Mouse (Mus musculus) neural tube, embryonic 11.5 days (tissue): ENCODE results near the gene Bmp6. TPM values are rescaled to one million over a fixed set of nuclear protein-coding genes. Genes with fewer than 3 reads are reported as not detected.

Experiments used
- ATAC-seq: fragments of 200-750 bp; cut with Nextera tagmentation; 2 replicates; pipeline ENCODE4 v1.8.0; 2017; ENCODE audit warnings: moderate number of reproducible peaks, mild to moderate bottlenecking, moderate TSS enrichment, moderate library complexity; ENCODE audit not compliant: insufficient read depth, low FRiP score, low TSS enrichment
- DNase-seq: peaks from one replicate; pipeline ENCODE4 v3.0.0-alpha.2; 2015; ENCODE audit warnings: low spot score
- H3K27ac ChIP-seq: fragments of 300-500 bp; sonication (generic); 2 replicates; pipeline ENCODE4 v1.5.1; 2014; ENCODE audit warnings: low read depth, mild to moderate bottlenecking, low read length
- H3K27me3 ChIP-seq: fragments of 300-500 bp; sonication (generic); 2 replicates; pipeline ENCODE4 v1.6.1; 2014; ENCODE audit warnings: mild to moderate bottlenecking, low read length, mixed read lengths; ENCODE audit not compliant: control insufficient read depth, insufficient read depth
- H3K36me3 ChIP-seq: fragments of 300-500 bp; sonication (generic); 2 replicates; pipeline ENCODE4 v1.6.1; 2014; ENCODE audit warnings: mild to moderate bottlenecking, low read length, moderate library complexity, mixed read lengths; ENCODE audit not compliant: control insufficient read depth, insufficient read depth
- H3K4me1 ChIP-seq: fragments of 300-500 bp; sonication (generic); 2 replicates; pipeline ENCODE4 v1.6.1; 2014; ENCODE audit warnings: low read length, mixed read lengths; ENCODE audit not compliant: control insufficient read depth, insufficient read depth
- H3K4me2 ChIP-seq: fragments of 300-500 bp; sonication (generic); 2 replicates; pipeline ENCODE4 v1.6.1; 2014; ENCODE audit warnings: low read depth, mild to moderate bottlenecking, moderate library complexity
- H3K4me3 ChIP-seq: fragments of 300-500 bp; sonication (generic); 2 replicates; pipeline ENCODE4 v1.5.1; 2014; ENCODE audit warnings: low read depth, low read length
- H3K9ac ChIP-seq: fragments of 300-500 bp; sonication (generic); 2 replicates; pipeline ENCODE4 v1.6.1; 2014; ENCODE audit warnings: mild to moderate bottlenecking, low read length
- H3K9me3 ChIP-seq: fragments of 300-500 bp; sonication (generic); 2 replicates; pipeline ENCODE4 v1.6.1; 2016; ENCODE audit warnings: low read length; ENCODE audit not compliant: control insufficient read depth
- WGBS: fragments of 180-500 bp; shearing (Covaris S2); extraction: QIAGEN DNeasy Blood & Tissue Kit; methylation state at CpG from one replicate; pipeline ENCODE4 v1.1.7; 2014; 5-methylcytosine and 5-hydroxymethylcytosine counted together
- polyA plus RNA-seq: library from polyadenylated mRNA; unstranded; fragments of >200 nt; fragmentation: Nextera tagmentation; extraction: Ambion mirVana; gene quantifications from 2 replicates; pipeline ENCODE4 v1.2.1, GENCODE M21; 2014

The Bmp6 gene
- polyA plus RNA-seq, 1 experiment from 2014 or later: 2.2 TPM

DNA sequence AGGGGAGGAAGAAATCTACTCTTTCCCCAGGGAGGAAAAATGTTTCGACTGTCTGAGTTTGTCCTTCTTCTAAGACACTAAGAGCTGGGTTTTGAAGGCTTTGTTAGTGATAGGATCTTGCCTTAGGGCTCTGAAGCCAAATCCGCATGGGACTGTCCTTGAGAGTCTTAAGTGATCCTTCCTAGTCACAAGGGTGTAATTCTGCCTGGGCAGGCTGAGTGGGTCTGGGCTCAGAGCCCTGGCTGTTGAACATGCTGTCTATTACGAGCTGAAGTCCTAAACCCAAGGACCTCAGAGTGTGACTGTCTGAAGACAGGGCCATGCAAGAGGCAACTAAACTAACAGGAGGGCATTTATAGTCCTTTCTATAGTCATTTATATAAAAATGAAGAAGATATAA is 200.6 kb downstream of the Bmp6 start:
- ATAC-seq: no peak
- WGBS: 75% methylated on average over 3 of the region's 3 CpGs

GRCm38 (mm10) chr13:38546754-38547153 is 201.8 kb downstream of the Bmp6 start:
- Histone ChIP-seq H3K4me2 (no peak overlapping the region), H3K4me3 (no peak overlapping the region), H3K27me3 (no peaks in the 10 kb centered on the region), H3K4me1 (no peaks in the 10 kb centered on the region), H3K27ac (no peak overlapping the region), H3K9me3 (no peaks in the 10 kb centered on the region), H3K9ac (no peak overlapping the region), H3K36me3 (no peaks in the 10 kb centered on the region)
- DNase-seq: no peak
- 83% methylated on average over 4 of the region's 4 CpGs for WGBS
- no peak for ATAC-seq

More for the DNA sequence above, 200.6 kb downstream of the Bmp6 start:
- no peak for DNase-seq
- no peak overlapping the region for H3K4me2 ChIP-seq
- H3K36me3 ChIP-seq: no peaks in the 10 kb centered on the region
- no peak overlapping the region for H3K27ac ChIP-seq
- H3K4me1 ChIP-seq: no peaks in the 10 kb centered on the region
- H3K27me3 ChIP-seq: no peaks in the 10 kb centered on the region
- H3K9ac ChIP-seq: no peak overlapping the region
- no peaks in the 10 kb centered on the region for H3K9me3 ChIP-seq
- H3K4me3 ChIP-seq: no peak overlapping the region

GRCm38 (mm10) chr13:38547717-38548116 is 202.8 kb downstream of the Bmp6 start:
- ATAC-seq (no peak), DNase-seq (no peak)
- H3K4me1 ChIP-seq: no peaks in the 10 kb centered on the region
- H3K9me3 ChIP-seq: no peaks in the 10 kb centered on the region
- no peak overlapping the region for H3K4me2 ChIP-seq
- H3K4me3 ChIP-seq: no peak overlapping the region
- no peak overlapping the region for H3K9ac ChIP-seq
- no peak overlapping the region for H3K27ac ChIP-seq
- 88% methylated on average over 5 of the region's 5 CpGs for WGBS
- no peaks in the 10 kb centered on the region for H3K27me3 ChIP-seq
- no peaks in the 10 kb centered on the region for H3K36me3 ChIP-seq

GRCm38 (mm10) chr13:38548681-38549080 is 203.8 kb downstream of the Bmp6 start:
- no peak for ATAC-seq
- WGBS: 73% methylated on average over 5 of the region's 5 CpGs

More at GRCm38 (mm10) chr13:38548681-38549080, 203.8 kb downstream of the Bmp6 start:
- no peak overlapping the region for H3K4me2 ChIP-seq
- no peak overlapping the region for H3K9ac ChIP-seq
- H3K27me3 ChIP-seq: no peaks in the 10 kb centered on the region
- no peak overlapping the region for H3K27ac ChIP-seq
- no peaks in the 10 kb centered on the region for H3K4me1 ChIP-seq
- no peaks in the 10 kb centered on the region for H3K36me3 ChIP-seq
- DNase-seq: no peak
- H3K9me3 ChIP-seq: no peaks in the 10 kb centered on the region
- no peak overlapping the region for H3K4me3 ChIP-seq

Other genes with a start within 250 kb of the Bmp6 start
- 1.1 TPM in 2 replicates for gene Dsp, start 193.8 kb upstream of the Bmp6 start, polyA plus RNA-seq
- gene Snrnp48, start 140.2 kb upstream of the Bmp6 start, polyA plus RNA-seq: 33.2 and 35.3 TPM in 2 replicates
- 148 and 151 TPM in 2 replicates for gene Txndc5, start 183.7 kb downstream of the Bmp6 start, polyA plus RNA-seq